Mouse (Mus musculus) mouse trophoblast stem cell (cell line): ENCODE data around the gene Ggta1.

Experiments
- in situ Hi-C, 2 experiments: fragments of 300-500 bp; cut with MseI, MboI; formaldehyde crosslinking; loops; 2 replicates in 1 of 2; 3 replicates in 1 of 2; pipeline ENCODE4 v1.15.1; 2025

Gene Ggta1

GRCm38 (mm10) chr2:35440480-35440879 is 22.6 kb downstream of the Ggta1 start:
- in situ Hi-C loops: no loop called here

DNA sequence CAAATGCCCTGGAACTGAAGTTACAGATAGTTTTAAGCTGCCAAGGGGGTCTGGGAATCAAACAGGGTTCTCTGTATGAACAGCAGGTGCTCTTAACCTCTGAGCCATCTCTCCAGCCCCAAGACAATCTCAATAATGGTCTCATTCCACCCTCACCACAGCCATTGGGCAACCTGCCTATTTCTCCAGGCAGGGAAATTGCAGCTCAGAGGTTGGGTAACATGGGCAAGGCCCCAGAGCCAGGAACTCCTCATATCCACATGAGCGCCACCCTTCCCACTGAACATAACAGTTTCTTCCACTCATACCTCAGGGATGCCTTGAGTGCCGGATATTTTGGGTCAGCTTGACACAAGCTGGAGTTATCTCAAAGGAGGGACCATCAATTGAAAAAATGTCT is 25.2 kb downstream of the Ggta1 start:
- in situ Hi-C loops: no loop called here

DNA sequence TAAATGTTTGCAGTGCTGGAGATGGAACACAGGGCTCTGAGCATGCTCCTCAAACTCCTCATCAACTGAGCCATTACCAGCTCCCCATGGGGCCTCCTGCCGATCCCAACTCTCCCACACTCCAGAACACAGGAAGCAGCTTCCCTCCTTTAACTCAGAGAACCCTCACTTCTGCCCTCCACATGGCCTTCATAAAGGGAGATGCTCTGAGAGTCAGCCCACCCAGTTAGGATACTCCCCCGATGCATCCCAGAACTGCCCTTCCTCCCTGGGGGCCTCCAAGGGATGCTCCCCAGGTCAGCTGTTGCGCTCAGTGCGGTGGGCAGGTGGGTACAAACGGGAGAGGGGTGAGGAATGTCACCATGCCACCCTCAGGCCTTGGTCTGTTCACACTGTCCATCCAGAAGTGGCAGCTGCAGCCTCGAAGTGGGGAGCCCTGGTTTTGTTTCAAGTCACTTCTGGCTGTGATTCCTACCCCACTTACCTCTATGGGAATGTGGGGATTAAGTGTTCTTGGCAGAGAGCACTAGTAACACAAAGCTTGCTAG is 28.4 kb downstream of the Ggta1 start:
- in situ Hi-C loops: no loop called here

GRCm38 (mm10) chr2:35433428-35433827 is 29.6 kb downstream of the Ggta1 start:
- in situ Hi-C loops: no loop called here

DNA sequence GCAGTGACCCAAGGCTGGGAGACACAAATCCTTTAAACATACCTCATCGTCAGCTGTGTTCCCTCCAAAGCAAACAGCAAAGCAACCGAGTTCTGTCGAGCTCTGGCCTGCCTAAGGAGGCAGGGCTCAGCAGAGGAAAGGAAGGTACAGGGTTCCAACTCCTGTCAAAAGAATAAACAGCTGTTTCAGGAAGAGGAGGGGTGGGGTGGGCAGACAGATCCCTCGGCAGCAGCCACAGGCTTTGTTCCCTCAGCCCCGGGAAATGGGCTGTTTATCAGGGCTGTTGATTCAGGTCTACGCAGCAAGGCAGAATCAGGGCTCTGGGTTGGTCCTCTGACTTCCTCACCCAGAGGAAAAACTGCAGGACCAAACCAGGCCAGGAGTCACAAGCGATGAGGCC is 30.6 kb downstream of the Ggta1 start:
- in situ Hi-C loops: no loop called here

GRCm38 (mm10) chr2:35432011-35432410 is 31.0 kb downstream of the Ggta1 start:
- in situ Hi-C loops: no loop called here

- in situ Hi-C loops: no loop called here
Observed at GRCm38 (mm10) chr2:35430806-35431205, 32.2 kb downstream of the Ggta1 start.

- in situ Hi-C loops: no loop called here
Observed at GRCm38 (mm10) chr2:35428615-35429300, 34.3 kb downstream of the Ggta1 start.

- in situ Hi-C loops: no loop called here
Observed at GRCm38 (mm10) chr2:35427559-35427958, 35.5 kb downstream of the Ggta1 start.

DNA sequence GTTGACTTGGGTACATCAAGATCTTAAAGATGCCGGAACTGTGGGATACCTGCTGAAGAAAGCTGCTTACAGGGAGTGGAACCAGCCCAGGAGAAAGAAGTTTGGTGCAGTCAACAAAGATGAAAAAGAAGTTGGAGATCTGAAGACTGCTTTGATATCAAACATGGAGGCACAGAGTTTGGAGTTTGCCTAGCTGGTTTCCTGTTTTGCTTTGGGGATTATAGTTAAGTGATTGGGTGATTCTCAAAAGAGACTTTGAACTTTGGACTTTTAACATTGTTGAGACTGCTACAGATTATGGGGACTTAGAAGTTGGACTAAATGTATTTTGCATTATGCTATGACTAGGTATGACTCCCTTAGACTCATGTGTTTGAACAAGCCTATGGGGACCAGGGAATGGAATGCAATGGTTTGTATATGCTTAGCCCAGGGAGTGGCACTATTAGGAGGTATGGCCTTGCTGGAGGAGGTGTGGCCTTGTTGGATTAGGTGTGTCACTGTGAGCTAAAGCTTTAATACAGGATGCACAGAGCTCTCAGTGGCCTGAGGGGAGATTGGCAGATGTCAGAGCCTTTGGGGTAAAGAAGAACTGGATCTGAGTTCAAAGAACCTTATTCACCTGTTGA is 39.2 kb downstream of the Ggta1 start:
- in situ Hi-C loops: no loop called here

- in situ Hi-C loops: no loop called here
Observed at GRCm38 (mm10) chr2:35422384-35422783, 40.6 kb downstream of the Ggta1 start.

GRCm38 (mm10) chr2:35420681-35421080 is 42.4 kb downstream of the Ggta1 start:
- in situ Hi-C loops: no loop called here

GRCm38 (mm10) chr2:35419671-35420070 is 43.4 kb downstream of the Ggta1 start:
- in situ Hi-C loops: no loop called here

DNA sequence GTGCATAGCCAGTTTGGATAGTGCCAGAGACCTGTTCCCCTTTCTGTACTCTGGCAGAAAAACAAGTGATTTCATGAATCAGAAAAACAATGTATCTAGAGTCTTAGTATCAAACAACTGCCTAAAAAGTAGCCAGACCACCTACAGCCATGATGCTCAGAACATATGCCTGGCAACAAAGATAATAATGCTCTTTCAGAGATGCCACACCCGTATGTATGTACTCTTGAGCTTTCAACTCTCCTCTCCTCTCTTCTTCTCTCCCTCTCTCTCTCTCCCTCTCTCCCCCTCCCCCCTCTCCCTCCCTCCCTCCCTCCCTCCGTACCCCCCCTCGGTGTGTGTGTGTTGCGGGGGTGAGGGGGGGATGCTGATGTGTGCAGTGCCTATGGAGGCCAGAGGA is 43.8 kb downstream of the Ggta1 start:
- in situ Hi-C loops: no loop called here

DNA sequence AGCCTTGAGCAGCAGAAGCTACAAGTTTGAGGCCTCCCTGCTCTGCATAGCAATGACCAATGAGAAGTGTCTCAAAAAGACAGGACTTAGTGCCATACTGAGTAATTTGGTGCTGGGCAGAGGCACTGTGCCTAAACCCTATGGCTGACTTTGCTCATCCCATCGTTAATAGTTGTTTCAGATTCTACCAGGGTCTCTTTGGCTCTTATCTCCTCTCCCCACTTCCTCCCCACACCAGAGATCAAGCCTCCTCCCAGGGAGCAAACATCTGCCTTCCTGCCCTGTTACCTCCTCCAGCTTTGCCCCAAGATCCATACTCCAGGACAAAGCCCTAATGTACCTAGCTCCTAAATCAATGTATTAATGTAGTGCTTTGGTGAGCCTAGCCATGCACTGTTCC is 45.8 kb downstream of the Ggta1 start:
- in situ Hi-C loops: no loop called here

GRCm38 (mm10) chr2:35416473-35416872 is 46.6 kb downstream of the Ggta1 start:
- in situ Hi-C loops: no loop called here

GRCm38 (mm10) chr2:35412810-35413209 is 50.2 kb downstream of the Ggta1 start:
- in situ Hi-C loops: no loop called here

- in situ Hi-C loops: no loop called here
Observed at GRCm38 (mm10) chr2:35412246-35412645, 50.8 kb downstream of the Ggta1 start.

DNA sequence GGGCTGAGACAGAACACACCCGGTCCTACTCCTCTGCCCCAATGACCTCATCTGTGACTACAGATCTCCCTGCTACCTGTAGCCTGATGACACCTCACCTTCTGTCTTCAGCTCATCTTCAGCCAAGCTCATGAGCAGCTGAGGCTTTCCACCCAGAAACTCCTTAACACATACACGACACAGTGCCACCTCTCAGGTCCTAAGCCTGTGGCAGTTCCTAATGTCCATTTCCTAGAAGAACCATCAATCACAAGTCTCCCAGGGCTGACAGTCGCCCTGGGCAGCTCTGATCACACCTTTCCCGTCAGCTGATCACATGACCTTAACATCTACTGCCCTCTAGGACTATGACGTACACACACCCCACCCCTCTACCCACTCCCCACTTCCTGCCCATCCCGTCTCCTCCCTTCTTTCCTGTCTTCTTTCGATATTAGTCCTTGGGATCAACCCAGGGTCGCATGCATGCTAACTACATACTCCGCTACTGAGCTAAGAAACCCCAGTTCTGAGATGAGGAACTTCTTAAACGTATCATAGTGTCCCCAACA is 51.3 kb downstream of the Ggta1 start:
- in situ Hi-C loops: no loop called here

DNA sequence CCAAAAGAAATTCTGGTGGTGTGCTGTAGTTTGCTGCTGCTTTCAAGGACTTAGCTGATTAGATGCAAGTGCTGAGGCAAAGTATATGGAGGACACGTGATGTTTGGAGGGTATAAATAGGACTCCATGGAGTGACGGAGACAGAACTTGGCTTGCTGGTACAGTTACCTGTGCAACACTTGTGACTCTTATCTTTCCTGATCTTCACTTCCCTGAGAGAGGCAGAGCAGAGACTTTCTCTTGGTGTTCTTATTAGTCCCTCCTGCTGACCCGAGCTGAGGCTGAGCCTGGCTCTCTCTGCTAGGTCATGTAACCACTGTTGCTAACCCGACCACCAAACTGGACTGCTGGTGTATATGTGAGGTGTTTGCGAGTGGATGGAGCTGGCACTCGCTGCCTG is 53.6 kb downstream of the Ggta1 start:
- in situ Hi-C loops: no loop called here

DNA sequence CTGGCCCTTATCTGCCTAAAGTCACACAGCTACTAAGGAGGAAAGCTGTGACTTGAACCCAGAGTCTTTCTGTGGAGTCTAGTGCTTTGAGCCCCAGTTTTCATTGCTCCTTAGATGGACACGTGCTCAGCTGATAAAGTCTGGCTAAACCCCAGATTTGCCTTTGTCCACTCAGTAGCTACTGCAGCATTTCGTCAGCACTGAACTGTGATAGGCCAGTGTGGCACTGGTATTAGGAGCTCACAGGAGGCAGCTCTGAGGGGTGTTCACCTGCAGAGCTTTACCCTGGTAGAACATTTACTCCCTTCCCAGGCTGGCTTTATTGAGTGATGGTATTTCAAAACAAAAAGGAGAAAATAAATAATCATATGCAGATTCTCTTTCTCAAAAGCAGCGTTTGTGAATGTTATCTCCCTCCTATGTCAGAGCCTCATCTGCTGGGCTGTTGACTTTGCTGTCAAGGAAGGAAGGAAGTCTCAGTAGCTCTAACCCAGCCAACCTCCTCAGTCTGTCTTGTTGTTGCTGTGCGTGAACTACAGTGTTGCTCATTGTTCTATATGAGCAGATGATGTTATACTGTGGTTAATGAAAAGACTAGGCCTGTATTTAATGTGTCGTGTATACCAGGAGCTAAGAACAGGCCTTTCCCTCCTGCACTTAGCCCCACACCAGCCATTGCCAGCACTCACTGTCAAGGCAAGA is 54.5 kb downstream of the Ggta1 start:
- in situ Hi-C loops: no loop called here

DNA sequence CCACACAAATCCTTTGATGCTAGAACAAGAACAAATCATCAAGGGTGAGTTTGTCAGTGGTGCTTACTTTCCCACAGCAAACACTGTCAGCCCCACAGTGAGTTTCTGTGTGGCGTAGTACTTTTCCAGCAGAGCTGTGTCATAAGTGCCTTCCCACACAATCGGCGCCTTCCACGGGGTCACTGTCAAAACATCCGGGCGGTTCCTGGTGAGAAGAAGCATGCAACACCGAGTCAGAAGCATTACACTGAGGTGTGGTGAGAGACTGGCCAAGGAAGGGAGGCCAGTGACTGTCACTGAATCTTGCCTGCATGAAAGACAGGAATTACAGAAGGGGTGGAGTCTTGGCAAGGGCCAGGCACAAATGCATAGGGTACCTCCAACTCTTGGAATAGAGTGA is 55.2 kb downstream of the Ggta1 start:
- in situ Hi-C loops: no loop called here
